Mouse (Mus musculus) inflammation-experienced regulatory T-cells (primary cell): ENCODE measurements around the gene Hat1. TPM values are rescaled to one million over a fixed set of nuclear protein-coding genes. Genes with fewer than 3 reads are reported as not detected.

ENCODE experiments used
- polyA plus RNA-seq, 2 experiments: library from polyadenylated mRNA; unstranded; fragments of 100-300 nt; shearing (Covaris generic); gene quantifications; one replicate each; pipeline ENCODE4 v1.2.1; 2017

Gene Hat1
- polyA plus RNA-seq, result 10 to 100 TPM; 57.3 to 72.2 TPM

DNA sequence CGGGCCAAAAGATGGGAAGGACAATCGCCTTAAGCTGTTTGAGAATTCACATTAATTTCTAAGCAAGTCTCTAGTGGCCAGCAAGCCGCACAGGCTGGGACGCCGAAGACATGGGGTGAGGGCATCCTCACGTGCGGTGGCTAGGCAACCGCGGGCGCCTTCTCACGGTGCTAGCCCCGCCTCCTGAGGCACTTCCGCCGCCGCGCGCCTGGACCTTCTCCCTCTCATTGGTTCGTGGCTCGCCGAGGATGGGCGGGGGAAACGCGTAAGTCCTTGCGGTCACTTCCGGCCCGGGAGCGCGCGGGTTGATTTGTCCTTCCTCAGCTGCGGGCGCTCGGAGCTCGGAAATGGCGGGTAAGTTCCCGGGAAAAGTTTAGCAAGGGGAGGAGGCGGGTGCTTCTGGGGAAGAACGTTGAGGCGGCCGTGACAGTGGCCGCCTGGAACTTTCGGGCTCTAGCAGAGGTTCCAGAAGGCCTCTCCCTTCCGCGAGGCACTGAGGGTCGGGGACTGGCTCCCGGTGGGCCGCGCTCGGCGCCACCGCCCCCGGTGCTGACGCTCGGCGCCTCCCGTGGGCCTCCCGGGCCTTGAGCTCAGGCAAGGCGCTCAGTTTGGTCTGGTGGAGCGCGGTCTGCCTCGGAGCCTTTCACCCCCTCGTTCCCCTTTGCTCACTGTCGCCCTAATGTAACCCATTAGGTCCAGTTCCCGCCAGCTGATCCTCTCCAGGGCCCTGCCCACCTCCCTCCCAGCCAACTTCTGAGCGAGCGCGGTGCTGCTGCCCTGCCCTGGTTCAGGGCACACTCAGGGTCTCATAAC is at the start of gene Hat1:
TSS of gene Hat1 (plus strand) at position 8 of the 813 bp plus-strand sequence.

DNA sequence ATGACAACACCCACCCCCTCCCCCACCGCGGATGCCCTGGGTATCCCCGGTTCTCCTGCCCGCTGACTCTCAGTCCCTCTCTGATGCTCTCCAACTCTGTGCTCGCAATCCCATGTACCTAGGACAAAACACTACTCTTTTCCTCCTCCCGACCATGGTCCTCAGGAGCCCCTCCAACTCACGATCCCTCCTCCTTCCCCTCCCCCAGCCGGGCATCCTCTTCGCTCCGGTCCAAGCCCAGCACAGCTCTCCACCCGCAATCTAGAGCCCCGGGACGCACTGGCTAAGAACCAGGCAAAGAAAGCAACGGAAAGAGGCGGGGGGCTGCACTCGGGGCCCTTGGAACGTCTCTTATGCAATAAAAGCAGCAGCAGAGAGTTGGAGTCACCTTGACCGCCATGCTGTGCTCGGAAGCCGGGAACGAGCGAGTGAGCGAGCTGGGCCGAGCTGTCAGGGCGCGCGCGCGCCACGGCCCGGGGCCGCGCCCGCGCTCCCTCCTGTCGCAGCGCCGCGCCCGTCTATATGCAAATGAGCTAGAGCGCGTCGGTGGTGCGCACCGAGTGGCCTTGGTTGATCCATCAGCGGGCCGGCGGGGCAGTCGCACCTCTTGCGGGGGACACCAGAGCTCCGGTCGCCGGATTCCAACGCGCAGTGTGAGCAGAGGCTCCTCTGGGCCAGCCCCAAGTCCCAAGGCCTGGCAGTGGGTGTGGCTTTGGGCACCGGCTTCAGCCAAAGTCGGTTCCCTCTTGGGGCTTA is 21.5 kb upstream of the Hat1 start, which contains the start of gene Slc25a12:
TSS of gene Slc25a12 (minus strand) at position 625 of the 756 bp plus-strand sequence.

DNA sequence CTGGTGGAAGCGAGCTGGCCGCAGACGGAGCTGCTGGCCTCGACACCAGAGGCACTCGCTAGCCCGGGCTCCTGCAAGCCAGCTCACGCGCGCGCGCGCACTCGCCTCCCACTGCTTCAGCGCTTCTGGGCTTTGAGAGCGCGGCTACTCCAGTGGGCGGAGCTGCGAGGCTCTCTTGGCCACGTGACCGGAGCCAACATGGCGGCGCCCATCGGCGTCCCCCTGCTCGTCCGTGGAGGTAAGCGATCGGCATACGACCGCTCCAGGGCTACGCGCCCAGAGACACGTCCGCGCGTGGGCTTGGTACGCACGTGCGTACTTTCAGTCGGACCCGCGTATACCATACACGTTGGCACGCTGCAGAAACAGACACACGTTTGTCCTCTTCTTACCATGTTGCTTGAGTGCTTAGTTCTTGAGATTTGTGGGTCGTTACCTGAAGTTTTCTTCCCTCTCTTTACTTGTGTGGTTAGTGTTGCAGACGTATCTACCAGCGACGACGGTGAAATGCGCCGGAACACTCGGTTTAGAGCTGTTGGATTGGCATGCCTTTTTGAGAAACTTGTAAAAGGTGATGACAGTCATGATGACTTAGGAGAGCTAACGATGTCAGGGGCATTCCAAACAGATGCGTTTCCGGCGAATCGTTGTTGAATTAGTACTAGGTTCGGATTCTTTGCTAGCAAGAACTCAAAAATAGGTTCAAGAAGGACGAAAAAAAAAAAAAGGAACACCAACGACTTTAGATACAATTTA is 64.6 kb downstream of the Hat1 start, which contains the start of gene Metap1d:
TSS of gene Metap1d (plus strand) at position 116 of the 756 bp plus-strand sequence.

Other genes with a start within 250 kb of the Hat1 start
- gene Dync1i2, start 177.3 kb upstream of the Hat1 start, polyA plus RNA-seq, result 10 to 100 TPM; 43.4 to 45.7 TPM
- gene Slc25a12, start 21.2 kb upstream of the Hat1 start, polyA plus RNA-seq, result 100 to 1,000 TPM in 1 of 2 experiments, 10 to 100 TPM in 1; 81.1 to 103 TPM
- 10 to 100 TPM; 28.8 to 38.6 TPM for gene Metap1d, start 64.3 kb downstream of the Hat1 start, polyA plus RNA-seq
- not detected for gene Dlx1, start 139.2 kb downstream of the Hat1 start, polyA plus RNA-seq
- gene Dlx2, start 157.8 kb downstream of the Hat1 start, polyA plus RNA-seq, result under 1 TPM in 1 of 2 experiments, not detected in 1; 0.58 TPM